Mouse (Mus musculus): Measurements from ENCODE around the gene Tmem255b.

DNA sequence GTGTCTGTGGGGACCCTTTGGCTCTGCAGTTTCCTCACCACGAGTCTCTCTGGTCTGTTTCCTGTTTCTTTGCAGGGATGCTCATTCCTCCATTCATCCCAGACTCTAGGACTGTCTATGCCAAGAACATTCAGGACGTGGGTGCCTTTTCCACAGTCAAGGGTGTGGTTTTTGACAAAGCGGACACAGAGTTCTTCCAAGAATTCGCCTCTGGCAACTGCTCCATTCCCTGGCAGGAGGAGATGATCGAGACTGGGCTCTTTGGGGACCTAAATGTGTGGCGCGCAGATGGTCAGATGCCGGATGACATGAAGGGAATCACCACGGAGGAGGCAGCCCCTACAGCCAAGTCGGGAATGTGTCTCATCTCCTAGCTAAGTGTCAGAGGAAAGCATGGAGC is 19.1 kb upstream of the Tmem255b start:
- no peak for TF ChIP-seq CTCF (IDR thresholded peaks at IDR 0.05; ENCODE audit: borderline replicate concordance, insufficient read depth, low read length)
- TF ChIP-seq POLR2A (IDR thresholded peaks at IDR 0.05; ENCODE audit: low read depth, low read length), result no peak
